Mouse (Mus musculus) bone marrow macrophage, adult 2 months (primary cell): ENCODE data around the gene Ang4. TPM values are rescaled to one million over a fixed set of nuclear protein-coding genes. Genes with fewer than 3 reads are reported as not detected.
"Not testable (repeated sequence)": the region's sequence is repeated elsewhere in the genome, so short reads cannot be mapped to it uniquely, and the experiment has no call there.

Experiments used
- H3K27ac ChIP-seq: 2 replicates; pipeline ENCODE4 v1.5.1; 2012; ENCODE audit warnings: low read depth, low read length; ENCODE audit not compliant: insufficient read depth
- H3K4me1 ChIP-seq: 2 replicates; pipeline ENCODE4 v1.6.1; 2012; ENCODE audit warnings: low read length; ENCODE audit not compliant: control insufficient read depth, insufficient read depth
- H3K4me3 ChIP-seq: 2 replicates; pipeline ENCODE4 v1.5.1; 2012; ENCODE audit warnings: mild to moderate bottlenecking, low read length, moderate library complexity; ENCODE audit not compliant: insufficient read depth
- CTCF ChIP-seq: IDR thresholded peaks from 2 replicates; pipeline ENCODE4 v1.5.1; 2012; ENCODE audit warnings: low read depth, mild to moderate bottlenecking, low read length, moderate library complexity
- POLR2A ChIP-seq: IDR thresholded peaks from 2 replicates; pipeline ENCODE4 v1.6.1; 2012; ENCODE audit warnings: mild to moderate bottlenecking, low read depth, low read length, borderline replicate concordance
- polyA plus RNA-seq: library from polyadenylated mRNA; stranded (reverse); fragments of >200 nt; gene quantifications from 2 replicates; pipeline ENCODE4 v1.2.4, GENCODE M21; 2012; ENCODE audit not compliant: missing spikeins, insufficient read depth, insufficient read length

The Ang4 gene
- polyA plus RNA-seq, result not detected in 2 replicates

GRCm38 (mm10) chr14:51773490-51773889, at the start of gene Ang4:
TSS of gene Ang4 (minus strand) at chr14:51773590.
- no peak within 1 kb of the TSS for H3K4me3 ChIP-seq
- no peak within 1 kb of the TSS for H3K27ac ChIP-seq
- TF ChIP-seq POLR2A, result no peak
- no peak for TF ChIP-seq CTCF
- H3K4me1 ChIP-seq, result no peaks in the 10 kb centered on the region

DNA sequence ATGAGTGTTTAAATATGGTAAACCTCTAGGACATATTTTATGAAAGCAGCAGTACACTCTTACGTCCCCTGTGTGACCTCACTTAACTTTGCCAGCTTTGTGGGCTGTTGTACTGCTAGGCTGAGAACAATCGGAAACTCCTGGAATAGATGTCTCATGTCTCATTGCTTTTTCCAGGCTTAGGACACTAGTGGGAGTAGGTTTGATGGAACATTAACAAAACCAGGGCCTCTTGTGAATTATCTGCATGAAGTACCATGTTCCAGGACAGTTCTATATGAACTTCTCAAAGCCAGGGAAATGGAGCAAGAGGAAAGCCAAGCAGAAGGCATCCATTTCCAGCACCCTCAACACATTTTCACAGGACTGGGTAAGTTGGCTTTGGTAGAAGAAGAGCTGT, 26.4 kb upstream of the Ang4 start, which contains the start of gene AY358078:
AY358078 (plus strand) TSS at position 301 of the 400 bp plus-strand sequence.
- no peak within 1 kb of the TSS for H3K27ac ChIP-seq
- H3K4me3 ChIP-seq, result no peak within 1 kb of the TSS
- no peaks in the 10 kb centered on the region for H3K4me1 ChIP-seq
- TF ChIP-seq CTCF (no peak), POLR2A (no peak)

- TF ChIP-seq POLR2A (no peak), CTCF (no peak)
Observed at GRCm38 (mm10) chr14:51794106-51794505, 20.7 kb upstream of the Ang4 start.

DNA sequence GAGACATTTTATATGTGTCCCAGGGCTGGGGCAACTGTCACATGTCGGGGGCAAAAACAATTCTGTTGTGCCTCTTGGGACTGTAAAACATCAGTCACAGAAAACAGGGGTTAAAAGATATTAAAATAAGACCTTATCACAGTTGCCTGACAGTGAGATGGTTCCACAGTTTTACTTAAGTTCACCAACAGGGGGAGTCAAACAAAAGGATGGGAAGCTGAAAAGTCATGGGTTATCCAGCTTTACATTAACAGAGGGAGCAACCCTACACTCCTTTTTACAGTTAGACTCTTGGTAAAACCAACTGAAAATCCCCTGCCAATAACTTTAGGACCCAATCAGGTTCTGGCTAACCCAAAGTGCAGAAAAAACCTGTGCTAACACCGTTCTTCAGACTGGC, 15.8 kb upstream of the Ang4 start:
- H3K4me1 ChIP-seq, result no peaks in the 10 kb centered on the region
- TF ChIP-seq POLR2A, result no peak
- 0 out of 2 replicates have a peak, but pooled peaks have one; percentile 2 for TF ChIP-seq CTCF
- H3K27ac ChIP-seq, result no peak overlapping the region
- H3K4me3 ChIP-seq, result no peak overlapping the region

More at GRCm38 (mm10) chr14:51794106-51794505, 20.7 kb upstream of the Ang4 start:
- H3K4me1 ChIP-seq, result no peaks in the 10 kb centered on the region
- H3K27ac ChIP-seq, result no peak overlapping the region
- H3K4me3 ChIP-seq, result no peak overlapping the region

DNA sequence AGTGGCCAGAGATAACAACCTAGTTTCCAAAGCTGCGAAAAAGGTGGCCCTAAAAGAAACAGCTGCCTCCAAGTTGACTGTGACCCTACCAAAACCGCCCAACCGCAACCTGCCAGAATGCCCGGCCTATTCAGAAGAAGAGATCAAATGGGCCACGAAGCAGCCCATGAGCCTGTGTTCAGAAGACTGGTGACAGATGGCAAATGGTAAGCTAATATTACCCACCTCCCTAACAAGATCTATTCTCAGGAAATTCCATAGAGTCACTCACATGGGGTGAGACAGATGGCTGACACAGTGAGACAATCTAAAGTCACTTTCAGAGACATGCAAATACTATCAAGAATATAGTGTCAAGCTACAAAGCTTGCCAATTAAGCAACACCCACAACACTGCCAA, 13.7 kb upstream of the Ang4 start:
- H3K4me3 ChIP-seq, result no peak overlapping the region
- no peak for TF ChIP-seq POLR2A
- no peak overlapping the region for H3K27ac ChIP-seq
- no peaks in the 10 kb centered on the region for H3K4me1 ChIP-seq

DNA sequence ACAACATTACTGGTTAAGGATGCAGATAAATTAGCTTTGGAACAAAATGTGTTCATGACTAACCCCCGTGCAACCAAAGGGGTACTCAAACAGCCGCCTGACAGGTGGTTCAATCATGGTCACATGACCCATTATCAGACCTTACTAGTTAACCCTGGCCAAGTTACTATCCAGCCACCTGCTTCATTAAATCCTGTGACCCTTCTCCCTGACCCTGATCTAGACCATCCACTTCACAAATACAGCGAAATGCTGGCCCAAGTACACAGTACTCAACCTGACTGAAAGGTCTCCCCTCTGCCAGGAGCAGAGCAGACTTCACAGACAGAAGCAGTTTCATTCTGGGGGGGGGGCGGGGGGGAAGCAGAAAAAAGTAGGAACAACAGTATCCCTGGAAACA, 12.9 kb upstream of the Ang4 start:
- Histone ChIP-seq H3K27ac (no peak overlapping the region), H3K4me1 (no peaks in the 10 kb centered on the region), H3K4me3 (no peak overlapping the region)
- no peak for TF ChIP-seq POLR2A
- TF ChIP-seq CTCF, result no peak

DNA sequence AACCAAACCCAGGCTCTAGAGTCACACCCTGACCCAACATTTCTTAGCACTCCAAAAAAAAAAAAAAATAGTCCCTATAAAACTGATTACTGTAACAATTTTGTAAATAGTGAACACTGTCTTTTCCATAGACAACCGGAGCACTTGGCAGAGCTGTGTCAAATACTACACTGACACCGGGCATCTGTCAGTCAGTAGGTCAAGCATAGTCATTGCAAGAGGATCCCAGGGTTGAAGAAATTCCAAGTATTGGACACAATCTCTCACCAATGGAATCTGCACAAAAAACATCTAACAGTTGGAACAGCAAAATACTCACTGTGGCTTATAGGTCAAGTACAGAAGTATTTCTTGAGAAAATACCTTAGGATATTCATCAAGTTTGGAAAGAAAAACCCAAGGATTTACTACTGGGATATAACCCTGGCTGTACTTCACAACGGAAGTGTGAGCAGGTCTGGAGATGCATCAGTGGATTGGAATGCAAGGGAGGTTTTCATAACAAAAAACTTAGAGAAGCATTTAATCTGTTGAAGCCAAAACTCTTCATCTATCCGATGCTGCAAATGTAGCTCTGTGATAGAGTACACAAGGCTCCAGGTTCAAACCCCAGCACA, 5.6 kb upstream of the Ang4 start:
- Histone ChIP-seq H3K4me1 (no peaks in the 10 kb centered on the region), H3K4me3 (no peak overlapping the region), H3K27ac (no peak overlapping the region)
- TF ChIP-seq CTCF (no peak), POLR2A (no peak)

DNA sequence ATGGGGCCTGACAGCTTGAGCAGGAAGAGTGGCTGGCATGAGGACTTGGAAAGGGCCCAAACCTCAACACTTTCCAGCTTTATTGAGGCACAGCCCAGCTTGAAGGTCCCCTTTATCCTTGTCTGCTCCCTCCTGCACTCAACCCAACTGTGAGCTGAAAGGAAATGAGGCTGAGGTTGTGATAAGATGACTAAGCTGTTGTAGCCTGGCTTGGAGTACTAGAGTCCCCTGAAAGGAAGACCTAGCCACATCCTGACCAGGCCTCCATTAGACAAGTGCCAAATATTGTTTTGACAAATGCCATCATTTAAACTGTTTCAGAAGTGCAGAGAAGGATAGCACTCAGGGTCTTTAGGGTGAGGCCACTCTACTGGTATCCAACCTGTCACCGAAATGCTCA, 4.4 kb upstream of the Ang4 start:
- H3K4me3 ChIP-seq, result no peak overlapping the region
- no peaks in the 10 kb centered on the region for H3K4me1 ChIP-seq
- TF ChIP-seq POLR2A, result no peak
- no peak for TF ChIP-seq CTCF
- H3K27ac ChIP-seq, result no peak overlapping the region

DNA sequence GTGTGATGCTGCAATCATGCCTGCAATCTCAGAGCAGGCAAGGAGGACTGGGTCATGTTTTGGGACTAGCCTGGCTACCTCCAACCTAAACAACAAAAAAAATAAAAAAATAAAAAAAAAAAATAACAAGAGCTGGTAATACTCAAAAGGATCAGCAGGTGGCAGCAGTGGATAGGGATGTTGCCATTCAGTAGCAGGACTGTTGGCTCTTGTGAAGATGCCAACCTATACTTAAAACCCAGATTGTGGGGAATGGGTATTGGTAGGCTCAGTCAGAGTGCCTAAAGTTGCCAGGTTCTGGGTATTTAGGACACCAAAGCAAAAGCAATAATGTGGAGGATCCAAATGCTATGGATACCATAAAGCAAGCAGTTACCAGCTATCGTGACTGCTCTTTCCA, 2.0 kb downstream of the Ang4 start:
- not testable (repeated sequence) for H3K4me1 ChIP-seq, H3K27ac ChIP-seq, H3K4me3 ChIP-seq

- no peak overlapping the region for H3K4me3 ChIP-seq
- TF ChIP-seq POLR2A (no peak), CTCF (no peak)
- H3K4me1 ChIP-seq, result peaks cover 2% of the 10 kb centered on the region; the same call in 1 of the 2 replicates
- H3K27ac ChIP-seq, result no peak overlapping the region
Observed at GRCm38 (mm10) chr14:51755944-51756343, 17.4 kb downstream of the Ang4 start.
